Mouse (Mus musculus) induced T-regulatory cell, adult 2 months (primary cell): ENCODE data around the gene Sugt1.

Source experiments
- DNase-seq: peaks from one replicate; pipeline ENCODE4 v3.0.0-alpha.2; 2012; ENCODE audit warnings: low read depth

Gene Sugt1

DNA sequence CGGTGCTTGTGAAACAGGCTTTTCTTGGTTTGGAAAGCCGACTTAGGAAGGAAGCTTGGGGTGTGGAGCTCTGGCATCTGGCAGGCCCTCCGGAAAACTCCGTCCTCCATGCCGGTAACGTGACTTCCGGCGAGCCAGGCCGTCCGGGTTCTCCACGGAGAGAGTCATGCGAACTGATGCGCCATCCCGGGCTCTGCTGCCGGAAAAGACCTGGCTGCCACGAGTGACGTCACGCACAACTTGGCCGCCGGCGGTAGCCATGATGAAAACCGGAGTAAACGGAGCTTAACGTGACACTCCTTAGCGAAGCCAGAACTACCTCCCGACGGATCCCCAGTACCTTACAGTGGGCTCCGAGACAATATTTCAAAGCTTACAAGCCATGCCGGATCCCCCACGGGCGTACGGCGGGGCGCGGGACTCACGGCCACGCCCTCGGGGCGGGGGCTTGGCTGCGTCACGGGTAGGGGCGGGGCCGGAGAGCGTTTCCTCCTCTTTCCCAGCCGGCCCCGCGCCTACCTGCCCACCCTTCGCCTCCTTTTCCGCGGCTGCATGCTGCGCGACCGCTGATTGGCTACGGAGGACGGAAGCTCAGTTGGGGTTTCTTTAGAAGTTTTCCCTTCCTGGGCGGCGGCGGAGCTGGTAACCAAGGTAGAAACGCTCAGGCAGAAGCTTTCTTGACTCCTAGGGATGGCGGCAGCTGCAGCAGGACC is at the start of gene Sugt1:
Sugt1 (plus strand) TSS at position 553 of the 713 bp plus-strand sequence.
- DNase-seq: peak; percentile 98

GRCm38 (mm10) chr14:79537921-79538320 is 49.6 kb upstream of the Sugt1 start:
- peak; percentile 64 for DNase-seq

DNA sequence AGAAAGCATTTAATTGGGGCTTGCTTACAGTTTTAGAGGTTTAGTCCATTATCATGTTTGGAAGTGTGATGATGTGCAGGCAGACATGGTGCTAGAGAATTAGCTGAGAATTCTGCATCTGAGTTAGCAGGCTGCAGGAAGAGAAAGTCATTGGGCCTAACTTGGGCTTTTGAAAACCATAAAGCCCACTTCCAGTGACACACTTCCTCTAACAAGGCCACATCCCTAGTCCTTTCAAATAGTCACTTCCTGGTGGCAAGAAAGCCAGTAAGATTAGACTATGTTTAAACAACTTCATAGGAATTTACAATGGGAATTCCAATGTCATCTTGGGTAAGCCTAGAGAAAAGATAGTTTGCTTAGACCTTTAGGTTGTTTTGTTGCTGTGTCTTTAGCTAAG is 45.9 kb upstream of the Sugt1 start:
- DNase-seq: peak; percentile 71

DNA sequence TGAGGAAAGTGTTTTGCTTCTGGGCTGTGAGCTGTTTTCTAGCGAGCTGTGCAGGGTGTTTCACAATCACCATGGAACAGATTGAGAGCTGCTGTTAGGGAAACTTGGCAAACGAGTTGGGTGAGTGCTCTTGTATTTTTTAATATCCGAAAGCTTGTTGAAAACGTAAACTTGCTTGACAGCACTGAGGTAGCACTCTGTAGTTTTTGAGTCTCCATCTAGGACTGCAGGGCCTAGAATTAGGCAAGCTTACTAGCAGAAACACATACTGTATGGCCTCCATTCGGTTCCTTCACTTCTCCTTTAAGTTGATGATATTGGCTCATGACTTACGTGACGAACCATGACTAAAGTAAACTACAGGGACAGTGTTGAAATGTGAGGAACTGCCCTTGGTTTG is 38.1 kb upstream of the Sugt1 start:
- peak; percentile 27 for DNase-seq

DNA sequence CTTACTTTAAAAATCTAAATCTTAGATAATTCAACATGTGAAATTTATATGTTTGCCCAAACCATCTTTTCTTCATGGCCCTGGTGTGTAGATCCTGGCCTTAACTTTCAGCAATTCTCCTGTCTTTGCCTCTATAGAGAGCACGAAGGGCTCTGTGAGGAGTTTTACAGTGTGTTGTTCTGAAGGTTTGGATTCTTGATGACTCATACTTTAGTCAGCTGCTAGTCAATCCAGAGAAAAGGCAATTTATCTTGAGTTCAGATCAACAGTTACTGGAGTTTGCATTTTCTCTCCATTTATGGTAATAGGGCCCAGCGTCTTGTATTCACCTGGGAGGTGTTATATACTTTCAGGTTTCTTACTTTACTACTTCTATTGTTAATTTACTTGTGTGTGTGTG is 35.6 kb upstream of the Sugt1 start:
- DNase-seq: peak; percentile 50

DNA sequence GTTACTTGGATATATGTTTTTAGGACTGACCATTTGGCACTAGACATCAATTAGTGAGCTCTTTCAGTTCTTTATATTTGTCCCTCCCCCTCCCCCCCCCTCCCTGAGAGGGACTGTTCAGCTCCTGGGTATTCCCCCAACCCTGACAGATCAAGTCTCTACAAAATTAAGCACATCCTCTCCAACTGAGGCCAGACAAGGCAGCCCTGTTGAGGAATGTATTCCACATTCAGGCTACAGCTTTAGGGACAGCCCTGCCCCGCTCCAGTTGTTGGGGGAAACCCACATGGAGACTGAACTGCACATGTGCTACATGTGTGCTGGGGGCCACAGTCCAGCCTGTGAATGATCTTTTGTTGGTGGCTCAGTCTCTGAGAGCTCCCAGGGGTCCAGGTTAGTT is 34.6 kb upstream of the Sugt1 start:
- peak; percentile 54 for DNase-seq

- DNase-seq: peak; percentile 79
Measured at GRCm38 (mm10) chr14:79557796-79558195, 29.7 kb upstream of the Sugt1 start.

DNA sequence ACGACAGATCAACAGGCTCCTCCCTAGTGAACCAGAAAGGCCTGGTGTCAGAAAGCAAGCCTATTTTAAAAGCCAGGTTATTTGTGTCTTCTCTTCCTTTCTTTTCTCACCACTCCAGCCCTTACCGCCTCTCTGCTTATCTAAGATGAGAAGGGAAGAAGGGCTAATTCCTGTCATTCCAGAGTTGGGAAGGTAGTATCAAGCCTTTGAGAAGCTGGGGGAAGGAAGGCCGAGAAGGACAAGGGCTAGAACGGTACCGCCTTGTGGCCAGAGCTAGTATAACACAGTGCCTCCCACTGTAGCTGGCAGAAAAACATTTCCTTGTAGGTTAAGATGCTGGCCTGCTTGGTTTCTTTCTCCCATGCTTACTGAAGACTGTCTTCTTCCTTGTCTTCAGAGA is 24.7 kb upstream of the Sugt1 start:
- peak; percentile 84 for DNase-seq

GRCm38 (mm10) chr14:79564784-79565183 is 22.7 kb upstream of the Sugt1 start:
- no peak for DNase-seq

DNA sequence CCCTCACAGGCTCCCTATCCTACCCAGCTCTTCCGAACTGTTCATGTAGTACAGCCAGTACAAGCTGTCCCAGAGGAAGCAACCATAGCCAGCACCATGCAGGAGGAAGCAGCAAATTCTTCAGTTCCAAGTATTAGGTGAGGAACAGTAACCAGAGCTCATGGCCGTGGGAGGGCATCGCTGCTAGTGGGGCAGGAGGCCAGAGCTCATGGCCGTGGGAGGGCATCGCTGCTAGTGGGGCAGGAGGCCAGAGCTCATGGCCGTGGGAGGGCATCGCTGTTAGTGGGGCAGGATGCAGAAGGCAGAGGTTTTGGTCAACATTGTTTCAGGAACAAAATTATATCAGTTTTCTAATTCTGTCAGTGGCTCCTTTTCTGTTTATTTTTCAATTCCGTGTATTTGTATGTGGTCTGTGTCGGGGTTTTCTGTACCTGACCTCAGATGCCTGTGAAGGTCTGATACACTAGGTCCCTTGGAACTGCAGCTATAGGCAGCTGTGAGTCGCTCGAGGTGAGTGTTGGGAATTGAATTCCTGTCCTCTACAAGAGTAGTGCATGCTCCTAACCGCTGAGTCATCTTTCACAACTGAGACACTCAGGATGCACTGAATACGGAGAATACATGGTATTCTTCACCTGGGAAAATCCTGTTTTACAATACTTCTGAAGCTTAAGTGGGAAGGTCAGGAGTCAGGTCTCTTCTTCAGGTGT is 13.9 kb upstream of the Sugt1 start:
- no peak for DNase-seq

GRCm38 (mm10) chr14:79574361-79574760 is 13.1 kb upstream of the Sugt1 start:
- DNase-seq: no peak

DNA sequence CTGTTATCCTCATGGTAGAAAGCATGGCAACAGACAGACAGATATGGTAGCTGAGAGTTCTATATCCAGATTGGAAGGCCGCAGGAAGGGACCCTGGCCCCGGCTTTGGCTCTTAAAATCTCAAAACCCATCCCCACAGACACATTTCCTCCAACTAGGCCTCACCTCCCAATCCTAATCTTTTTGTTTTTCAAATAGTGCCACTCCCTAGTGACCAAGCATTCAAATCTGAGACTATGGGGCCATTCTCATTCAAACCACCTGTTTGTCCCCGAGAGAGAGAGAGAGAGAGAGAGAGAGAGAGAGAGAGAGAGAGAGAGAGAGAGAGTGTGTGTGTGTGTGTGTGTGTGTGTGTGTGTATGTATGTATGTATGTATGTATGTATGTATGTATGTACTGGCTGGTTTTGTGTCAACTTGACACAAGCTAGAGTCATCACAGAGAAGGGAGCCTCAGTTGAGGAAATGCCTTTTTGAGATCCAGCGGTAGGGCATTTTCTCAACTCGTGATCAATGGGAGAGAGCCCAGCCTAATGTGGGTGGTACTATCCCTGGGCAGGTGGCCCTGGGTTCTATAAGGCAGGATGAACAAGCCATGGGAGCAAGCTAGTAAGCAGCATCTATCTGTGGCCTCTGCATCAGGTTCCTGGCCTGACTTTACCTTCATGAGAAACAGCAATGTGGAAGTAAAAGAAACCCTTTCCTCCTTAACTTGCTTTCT is 3.8 kb upstream of the Sugt1 start:
- DNase-seq: peak; percentile 6

GRCm38 (mm10) chr14:79586499-79587138 is 872 bp upstream of the Sugt1 start:
- DNase-seq: no peak

- no peak for DNase-seq
Measured at GRCm38 (mm10) chr14:79587852-79588229, 350 bp downstream of the Sugt1 start.

DNA sequence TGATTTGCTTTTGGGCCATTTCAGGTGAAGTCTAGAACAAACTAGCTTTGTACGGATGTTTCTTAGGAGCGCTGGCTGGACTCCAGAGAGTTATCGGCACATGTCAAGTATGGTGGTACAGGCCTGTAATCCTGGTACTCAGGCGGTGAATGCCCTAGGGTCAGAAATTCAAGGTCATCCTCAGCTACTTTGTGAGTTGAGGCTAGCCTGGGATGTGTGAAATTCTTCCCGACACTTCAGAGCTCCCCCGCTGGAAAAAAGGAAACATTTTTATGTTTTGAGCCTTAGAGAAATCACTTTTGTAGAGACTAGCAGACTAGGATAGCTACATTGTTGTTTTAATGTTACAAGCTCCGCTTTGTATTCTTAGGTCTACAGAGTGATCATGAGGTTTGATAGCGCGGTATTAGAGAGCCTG is 1.1 kb downstream of the Sugt1 start:
- no peak for DNase-seq

DNA sequence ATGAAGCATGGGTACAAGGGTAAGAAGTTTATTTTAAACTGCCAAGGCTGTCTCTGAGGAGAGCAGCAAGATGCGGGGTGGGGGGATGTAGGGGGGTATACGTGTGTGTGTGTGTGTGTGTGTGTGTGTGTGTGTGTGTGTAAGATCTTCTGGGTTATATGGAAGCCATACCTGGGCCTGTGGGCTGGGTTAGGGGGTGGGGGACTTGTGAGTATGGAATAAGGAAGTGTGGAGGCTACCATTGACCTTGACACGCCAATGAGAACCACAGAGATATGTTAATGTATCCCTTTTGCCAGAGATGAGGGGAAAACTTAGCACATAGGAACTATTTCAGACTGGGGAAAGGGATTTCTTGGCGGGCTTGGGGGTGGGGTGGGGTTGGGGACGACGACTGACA is 1.9 kb downstream of the Sugt1 start:
- no peak for DNase-seq

GRCm38 (mm10) chr14:79590916-79591315 is 3.4 kb downstream of the Sugt1 start:
- peak; percentile 35 for DNase-seq

DNA sequence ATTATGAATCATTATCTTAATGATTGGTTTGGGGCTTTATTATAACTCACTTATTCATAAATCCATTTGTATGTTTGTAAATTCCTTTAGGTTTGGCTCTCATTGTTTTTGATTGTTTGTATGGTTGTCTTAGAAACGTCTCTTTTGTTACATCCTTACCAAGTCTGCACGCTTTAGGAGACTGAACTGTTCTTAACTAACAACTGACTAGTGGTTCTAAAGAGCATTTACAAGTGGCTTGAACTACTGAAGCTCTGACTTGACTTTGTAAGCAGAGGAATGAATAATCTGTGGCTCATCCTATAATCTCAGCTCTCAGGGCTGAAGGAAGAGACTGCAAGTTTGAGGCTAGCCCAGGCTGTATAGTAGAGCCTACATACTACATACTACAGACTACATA is 4.1 kb downstream of the Sugt1 start:
- no peak for DNase-seq

DNA sequence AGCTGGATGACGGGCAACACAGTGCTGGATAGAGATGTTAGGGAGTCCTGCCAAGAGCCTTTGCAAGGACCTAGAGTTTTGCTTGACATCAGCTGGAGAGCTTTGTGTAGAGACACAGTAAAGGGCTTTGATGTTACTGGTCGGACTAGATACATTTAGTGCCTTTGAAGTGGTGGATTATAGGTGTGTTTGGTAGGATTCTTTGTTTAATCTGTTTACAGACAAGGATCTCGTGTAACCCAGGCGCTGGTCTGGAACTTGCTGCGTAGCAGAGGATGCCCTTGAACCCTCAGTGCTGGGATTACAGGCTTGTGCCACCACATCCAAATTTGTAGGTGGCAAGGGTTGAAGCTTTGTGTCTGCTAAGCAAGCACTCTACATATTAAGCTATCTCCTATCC is 6.6 kb downstream of the Sugt1 start:
- DNase-seq: no peak

- DNase-seq: no peak
Measured at GRCm38 (mm10) chr14:79596602-79597001, 9.1 kb downstream of the Sugt1 start.

- DNase-seq: no peak
Measured at GRCm38 (mm10) chr14:79605881-79606280, 18.4 kb downstream of the Sugt1 start.

DNA sequence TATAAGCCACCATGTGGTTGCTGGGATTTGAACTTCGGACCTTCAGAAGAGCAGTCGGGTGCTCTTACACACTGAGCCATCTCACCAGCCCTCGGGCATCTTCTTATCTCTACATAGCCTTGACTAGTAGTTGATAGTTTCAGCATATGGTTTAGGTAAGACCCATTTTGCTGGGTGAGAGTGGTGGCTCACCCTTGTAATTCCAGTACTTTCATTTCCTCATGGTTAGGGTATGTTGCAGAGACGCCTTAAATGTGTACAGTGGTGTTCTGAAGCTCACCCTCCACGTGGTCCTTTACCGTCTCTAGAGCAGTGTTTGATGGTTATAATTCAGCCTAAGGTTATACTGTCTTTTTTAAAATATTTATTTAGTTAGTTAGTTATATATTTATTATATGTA is 18.9 kb downstream of the Sugt1 start:
- DNase-seq: no peak

- no peak for DNase-seq
Measured at GRCm38 (mm10) chr14:79606867-79607266, 19.4 kb downstream of the Sugt1 start.
